Comparison of ENCODE assay signal across 8 mouse cellular contexts in genomic region chr14:54227911-54228451, GRCm38 (mm10). TPM values are rescaled to one million over a fixed set of nuclear protein-coding genes. Genes with fewer than 3 reads are reported as not detected.
DNase-seq lines count a peak whose midpoint lies in the region; ATAC-seq lines count a peak whose summit lies in the region.

No protein-coding gene starts in this region.

- H3K36me3 ChIP-seq in hindbrain, embryonic 13.5 days = no peaks in the 10 kb centered on the region

- H3K4me1 ChIP-seq in hindbrain, embryonic 13.5 days (replicated peaks) = peaks cover 45% of the 10 kb centered on the region

- H3K4me3 ChIP-seq in hindbrain, embryonic 13.5 days = peak overlapping the region; percentile 33

- under 1% methylated on average over 10 of the region's 10 CpGs for WGBS in hindbrain, embryonic 13.5 days

- H3K27ac ChIP-seq in hindbrain, embryonic 13.5 days = peak overlapping the region; percentile 86

- H3K9ac ChIP-seq in hindbrain, embryonic 13.5 days = peak overlapping the region; percentile 66

- H3K9me3 ChIP-seq in hindbrain, embryonic 13.5 days = no peaks in the 10 kb centered on the region

- 0 out of 2 replicates have a peak, but pooled peaks cover 5% of the 10 kb centered on the region for H3K27me3 ChIP-seq in hindbrain, embryonic 13.5 days

- peak; percentile 75 for DNase-seq in Muller cell, postnatal 12 days (ENCODE audit: inconsistent ontology term)
- peak; percentile 82 to 87 for DNase-seq in cerebellum, postnatal 10 days
- DNase-seq in frontal cortex, postnatal 10 days (ENCODE audit: low spot score in 2 of 2) = peak; percentile 41 to 66
- DNase-seq in layer of hippocampus, postnatal 25 days (ENCODE audit: extremely low spot score in 1 of 2, low spot score in 1 of 2) = peak; percentile 70 to 80
- DNase-seq in lung, postnatal 25 days (ENCODE audit: low spot score) = peak; percentile 74
- peak; percentile 49 for DNase-seq in retina, postnatal 7 days (ENCODE audit: low read depth, low spot score)
- DNase-seq in urinary bladder, adult 2 months (ENCODE audit: low spot score) = peak; percentile 53

- peak overlapping the region; percentile 61 for H3K4me2 ChIP-seq in hindbrain, embryonic 13.5 days

- peak; percentile 36 for ATAC-seq in hindbrain, embryonic 13.5 days (ENCODE audit: low FRiP score)

RNA-seq across cellular contexts. Expression of gene Dad1, which starts 25.9 kb away (rescaled TPM):
- 343 and 348 TPM in 2 replicates for polyA plus RNA-seq in hindbrain, embryonic 13.5 days (2015; fragmentation: Nextera tagmentation; extraction: Ambion mirVana)
- total RNA-seq in layer of hippocampus, postnatal 25 days (2021) = 100 to 1,000 TPM; 117 to 132 TPM
- polyA plus RNA-seq in urinary bladder, adult 2 months (2012; rRNA removed) = 228 and 295 TPM in 2 replicates

RNA-seq across cellular contexts. Expression of gene Abhd4, which starts 26.0 kb away (rescaled TPM):
- polyA plus RNA-seq in hindbrain, embryonic 13.5 days (2015; fragmentation: Nextera tagmentation; extraction: Ambion mirVana) = 58.2 and 58.7 TPM in 2 replicates
- 10 to 100 TPM; 60.2 to 64.3 TPM for total RNA-seq in layer of hippocampus, postnatal 25 days (2021)
- polyA plus RNA-seq in urinary bladder, adult 2 months (2012; rRNA removed) = 38.1 and 62.8 TPM in 2 replicates

RNA-seq across cellular contexts. Expression of gene Olfr49, which starts 56.8 kb away (rescaled TPM):
- polyA plus RNA-seq in hindbrain, embryonic 13.5 days (2015; fragmentation: Nextera tagmentation; extraction: Ambion mirVana) = not detected in 2 replicates
- not detected for total RNA-seq in layer of hippocampus, postnatal 25 days (2021)
- polyA plus RNA-seq in urinary bladder, adult 2 months (2012; rRNA removed) = not detected in 2 replicates

Comparison
In these comparisons a context has a peak if more than half of its experiments do, and no peak if none do; other contexts are left out.
1. Peak in every context shown above with its lines: DNase-seq, ATAC-seq, H3K4me3 ChIP-seq and H3K27ac ChIP-seq.